Mouse (Mus musculus) ES-E14 (cell line): ENCODE results near the gene Wdr24.
A peak's percentile ranks its signal among the peaks of the same experiment; 100 is the strongest.

Source experiments
- CHD2 ChIP-seq: IDR thresholded peaks from 2 replicates; pipeline ENCODE4 v1.6.1; 2014; ENCODE audit warnings: mild to moderate bottlenecking, low read depth, low read length, inconsistent platforms
- HCFC1 ChIP-seq: IDR thresholded peaks from 2 replicates; pipeline ENCODE4 v1.6.1; 2012; ENCODE audit warnings: low read length, inconsistent platforms, borderline replicate concordance; ENCODE audit not compliant: insufficient read depth
- ZNF384 ChIP-seq: IDR thresholded peaks from 2 replicates; pipeline ENCODE4 v1.6.1; 2012; ENCODE audit warnings: low read depth, low read length, inconsistent platforms

DNA sequence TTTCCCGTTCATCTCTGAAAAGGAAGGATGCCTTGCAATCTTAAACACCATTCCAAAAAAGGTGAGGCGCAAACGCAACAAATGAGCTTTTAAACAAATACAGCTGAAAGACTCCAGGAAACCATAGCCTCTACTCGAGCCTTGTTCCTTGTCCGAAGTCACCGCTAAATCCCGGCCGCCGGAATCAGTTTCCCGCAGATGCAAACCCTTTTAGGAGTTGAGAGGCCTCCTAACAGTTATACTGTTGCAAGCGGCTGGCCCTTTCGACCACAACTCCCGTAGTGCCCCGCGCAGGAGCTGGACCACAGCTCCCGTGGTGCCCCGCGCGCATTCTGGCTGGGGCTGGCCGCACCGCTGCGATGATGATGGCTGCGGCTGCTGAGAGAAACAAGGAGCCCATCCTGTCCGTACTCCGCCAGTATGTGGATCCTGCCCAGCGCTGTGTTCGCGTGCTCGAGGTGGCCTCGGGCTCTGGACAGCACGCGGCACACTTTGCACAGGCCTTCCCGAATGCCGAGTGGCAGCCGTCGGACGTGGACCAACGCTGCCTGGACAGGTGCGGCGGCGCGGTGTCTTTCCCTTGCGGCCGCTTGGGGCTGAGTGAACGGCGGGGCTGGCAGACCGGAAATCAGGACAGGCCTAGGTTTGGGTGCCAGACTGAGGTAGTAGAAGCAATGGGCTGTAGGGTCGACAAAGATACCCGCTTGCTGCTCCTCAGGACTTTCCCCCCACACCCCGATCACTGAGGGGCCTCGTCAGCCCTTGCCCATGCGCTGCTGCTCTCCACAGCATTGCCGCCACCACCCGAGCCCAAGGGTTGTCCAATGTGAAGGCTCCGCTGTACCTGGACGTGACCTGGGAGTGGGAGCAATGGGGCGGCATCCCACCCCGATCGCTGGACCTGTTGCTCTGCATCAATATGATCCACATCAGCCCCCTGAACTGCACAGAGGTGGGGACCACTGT lies 52.0 kb downstream of the Wdr24 start:
- TF ChIP-seq HCFC1: peak; percentile 84
- no peak for TF ChIP-seq ZNF384
- TF ChIP-seq CHD2: no peak
